Mouse (Mus musculus) gastrocnemius, postnatal 25 days (tissue): Measurements from ENCODE around the gene Mta3. TPM values are rescaled to one million over a fixed set of nuclear protein-coding genes. Genes with fewer than 3 reads are reported as not detected.

ENCODE experiments used
- DNase-seq: peaks from one replicate; pipeline ENCODE4 v3.0.0; 2022
- total RNA-seq, 2 experiments: library from RNA; stranded (reverse); gene quantifications; 1 replicate in 1 of 2; 2 replicates in 1 of 2; pipeline ENCODE4 v1.2.3; 2021

Mta3 gene
- total RNA-seq, 2 experiments from 2014 or later, result 8.8 to 8.9 TPM

DNA sequence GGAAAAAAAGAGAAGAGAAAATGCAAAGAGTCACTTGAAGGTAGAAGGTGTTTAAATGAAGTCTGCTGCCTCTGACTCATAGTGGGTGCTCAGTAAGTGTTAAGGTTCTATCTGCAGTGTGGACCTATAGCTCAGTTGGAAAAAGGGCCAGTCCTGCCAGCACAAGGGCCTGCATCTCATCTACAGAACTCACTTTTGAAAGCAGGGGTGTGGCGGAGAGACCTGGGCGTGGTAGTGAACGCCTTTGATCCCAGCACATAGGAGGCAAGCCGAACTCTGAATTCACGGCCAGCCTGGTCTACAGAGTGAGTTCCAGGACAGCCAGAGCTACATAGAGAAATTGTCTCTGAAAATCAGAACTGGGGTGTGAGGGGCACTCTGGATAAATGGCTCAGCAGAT, 104.3 kb downstream of the Mta3 start:
- DNase-seq, result no peak

DNA sequence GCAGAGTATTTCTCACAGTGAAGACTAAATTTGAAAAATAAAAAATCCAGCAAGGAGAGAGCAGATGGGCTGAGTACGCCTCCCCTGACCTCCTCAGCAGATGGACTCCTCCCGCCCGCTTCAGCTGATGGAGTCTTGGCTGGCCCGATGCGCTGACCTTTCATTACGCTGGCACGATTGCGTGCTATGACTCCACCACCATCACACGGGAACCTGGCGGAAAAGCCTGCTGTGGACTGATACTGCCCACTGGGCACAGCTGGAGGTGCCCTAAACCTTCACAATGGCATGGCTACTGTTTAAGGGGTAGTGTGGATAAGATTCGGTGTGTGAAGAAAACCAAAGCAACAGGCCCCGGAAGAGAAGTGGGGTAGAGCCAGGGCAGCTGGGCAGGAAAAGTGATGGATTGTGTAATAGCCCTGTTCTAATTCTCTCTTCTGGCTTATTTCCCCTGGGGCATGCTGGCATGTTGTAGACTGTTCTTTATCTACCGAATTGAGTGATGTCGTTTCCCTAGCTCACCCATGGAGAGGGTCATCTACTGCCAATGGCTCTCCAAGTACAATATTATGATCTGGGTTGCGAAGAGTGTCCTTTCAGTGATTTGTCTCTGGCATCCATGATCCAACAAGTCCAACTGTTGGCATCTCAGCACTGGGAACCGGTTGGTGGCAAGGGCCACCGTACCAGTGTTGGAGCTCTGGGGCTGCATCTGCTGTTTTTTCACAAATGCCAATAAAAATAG, 106.4 kb downstream of the Mta3 start:
- DNase-seq, result no peak

DNA sequence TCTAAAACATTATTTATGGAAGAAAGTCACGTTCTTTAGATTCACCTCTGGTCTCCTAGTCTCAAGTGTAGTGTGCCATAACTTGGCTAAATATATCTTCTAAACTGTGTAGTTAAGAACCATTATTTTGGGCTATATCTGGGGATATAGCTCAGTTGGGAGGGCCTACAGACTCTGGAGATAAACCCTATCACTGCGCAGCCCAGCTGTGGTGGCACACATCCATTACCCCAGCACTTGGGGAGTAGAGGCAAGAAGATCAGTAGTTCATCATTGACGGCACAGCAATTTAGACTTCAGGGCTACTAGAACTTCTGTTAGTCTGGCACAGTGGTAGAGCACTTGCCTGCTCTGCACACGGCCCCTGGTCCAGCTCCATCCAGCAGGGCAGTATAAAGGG, 107.1 kb downstream of the Mta3 start:
- no peak for DNase-seq

DNA sequence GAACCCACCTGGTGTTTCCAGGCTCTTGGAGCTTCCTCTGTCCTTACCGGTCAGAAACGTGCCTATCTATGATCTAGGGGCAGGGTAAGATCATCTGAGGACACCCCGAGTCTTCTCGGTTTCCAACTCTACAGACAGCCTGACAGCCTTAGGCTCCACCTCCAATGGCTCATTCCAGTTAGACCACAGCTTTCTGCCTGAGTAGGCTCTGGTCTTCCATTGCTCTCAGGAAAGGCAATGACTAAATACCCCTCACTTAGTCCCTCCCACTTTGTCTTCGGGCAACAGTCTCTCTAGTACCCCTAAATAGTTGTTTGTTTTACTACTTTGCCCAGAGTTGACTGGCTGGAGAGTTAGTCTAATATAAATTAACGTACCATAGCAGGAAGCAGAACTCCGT, 111.0 kb downstream of the Mta3 start:
- no peak for DNase-seq

DNA sequence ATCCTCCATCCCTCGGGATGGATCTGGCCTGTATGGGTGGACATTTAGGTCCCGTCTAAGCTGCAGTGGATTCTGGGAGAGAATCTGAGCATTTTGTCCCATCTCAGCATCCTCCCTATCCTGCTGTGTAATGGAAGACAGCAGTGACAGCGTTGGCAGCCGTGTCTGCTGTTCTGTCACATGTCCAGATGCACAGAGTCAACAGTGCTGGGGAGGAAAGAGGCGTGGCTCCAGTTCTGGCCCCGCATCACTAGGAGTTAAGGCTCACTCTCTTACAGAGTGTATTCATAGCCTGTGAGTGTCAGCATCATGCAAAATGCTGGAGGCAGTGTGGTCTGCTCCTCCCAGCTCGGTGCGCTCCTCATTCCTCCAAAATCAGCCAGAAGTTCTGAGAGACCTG, 113.5 kb downstream of the Mta3 start:
- no peak for DNase-seq

DNA sequence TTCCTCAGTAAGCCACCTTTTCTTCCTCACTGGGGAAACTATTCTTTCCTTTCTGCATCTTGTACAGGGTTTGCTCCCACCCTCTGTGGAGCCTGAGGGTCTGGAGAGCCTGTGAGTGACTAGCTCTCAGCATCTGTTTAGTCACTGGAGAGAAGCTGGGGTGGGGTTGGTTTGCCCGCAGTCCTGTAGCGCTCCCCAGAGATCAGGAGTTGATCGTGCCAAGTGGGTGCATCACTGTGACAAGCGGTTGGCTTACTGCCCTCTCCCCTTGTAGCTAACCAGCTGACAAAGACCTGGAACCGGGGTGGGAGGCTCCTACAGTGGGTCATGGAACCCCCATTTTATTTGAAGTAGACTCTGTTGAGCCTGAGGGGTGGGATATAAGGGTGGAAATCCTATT, 114.7 kb downstream of the Mta3 start:
- DNase-seq, result no peak

DNA sequence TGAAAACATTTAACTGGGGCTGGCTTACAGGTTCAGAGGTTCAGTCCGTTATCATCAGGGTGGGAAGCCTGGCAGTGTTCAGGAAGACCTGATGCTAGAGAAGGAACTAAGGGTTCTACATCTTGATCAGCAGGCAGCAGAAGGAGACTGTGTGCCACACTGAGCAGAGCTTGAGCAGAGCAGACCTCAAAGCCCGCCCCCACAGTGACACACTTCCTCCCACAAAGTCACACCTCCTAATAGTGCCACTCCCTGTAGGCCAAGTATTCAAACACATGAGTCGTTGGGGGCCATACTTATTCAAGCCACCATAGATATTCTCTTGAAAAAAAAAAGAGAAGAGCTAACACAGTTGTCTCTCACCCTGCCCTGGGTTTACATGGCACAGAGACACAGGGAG, 115.9 kb downstream of the Mta3 start:
- DNase-seq, result no peak

DNA sequence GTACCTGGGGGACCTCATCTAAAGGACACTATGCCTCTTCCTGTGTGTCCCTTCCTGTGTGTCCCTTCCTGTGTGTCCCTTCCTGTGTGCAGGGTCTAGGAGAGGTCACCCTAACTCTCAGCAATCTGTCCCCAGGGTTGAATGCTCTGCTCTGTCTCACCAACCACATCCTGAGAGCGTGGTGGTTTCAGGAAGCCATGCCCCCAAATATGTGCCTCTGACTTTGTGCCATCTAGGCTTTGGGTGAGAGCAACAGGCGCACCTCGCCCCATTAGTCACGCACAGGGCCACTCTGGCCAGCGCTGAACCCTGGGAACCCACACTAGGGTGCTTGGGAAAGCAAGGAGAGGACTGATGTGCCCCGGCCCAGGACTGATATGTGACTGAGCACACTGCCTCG, 117.9 kb downstream of the Mta3 start:
- no peak for DNase-seq

DNA sequence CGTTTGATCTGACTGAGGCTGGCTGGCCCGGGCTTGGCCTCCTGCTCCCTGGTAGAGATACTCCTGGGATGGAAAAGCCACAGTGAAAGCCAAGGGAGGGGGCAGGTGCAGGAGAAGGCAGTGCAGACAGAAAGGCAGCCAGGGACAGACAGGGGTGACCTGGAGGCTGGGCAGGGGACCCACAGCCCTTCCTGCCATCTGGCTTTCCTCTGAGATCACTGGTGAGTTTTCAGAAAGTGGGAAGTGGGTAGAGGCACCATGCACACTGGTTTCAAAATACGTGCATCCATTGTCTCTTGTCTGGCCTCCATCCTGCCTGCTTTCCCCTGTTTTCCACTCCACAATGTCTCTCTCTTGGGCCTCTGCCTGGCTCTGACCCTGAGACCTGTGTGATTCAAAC, 123.4 kb downstream of the Mta3 start:
- DNase-seq, result no peak

DNA sequence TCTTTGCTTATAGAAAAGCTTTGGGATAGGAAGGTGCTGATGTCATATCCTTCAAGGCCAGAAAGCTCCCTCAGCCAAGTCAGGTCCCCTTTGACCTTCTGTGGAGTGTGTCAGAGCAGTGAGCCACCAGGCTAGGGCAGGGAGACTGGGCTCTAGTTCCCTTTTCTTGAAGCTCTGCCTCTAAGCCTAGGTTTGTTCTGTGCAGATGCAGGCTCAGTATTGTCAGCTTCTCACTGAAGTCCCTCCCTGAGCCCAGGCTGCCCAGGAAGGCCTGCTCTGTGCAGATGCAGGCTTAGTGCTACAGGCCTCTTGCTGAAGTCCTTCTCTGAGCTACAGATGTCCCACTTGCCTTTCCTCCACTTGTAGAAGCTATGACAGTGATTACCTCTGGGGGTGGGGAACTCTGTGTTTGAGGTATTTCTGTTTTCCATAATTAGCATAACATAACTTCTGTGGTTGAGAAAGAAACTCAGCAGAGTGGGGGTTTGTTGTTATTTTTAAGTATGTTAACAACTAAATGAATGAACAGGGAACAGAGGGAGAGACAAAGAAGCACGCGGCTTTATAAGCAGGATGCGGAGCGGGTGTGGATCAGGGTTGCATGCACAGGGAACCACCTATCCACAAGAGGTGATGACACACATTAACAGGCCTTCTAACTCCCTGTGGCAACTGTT, 124.8 kb downstream of the Mta3 start:
- DNase-seq, result no peak

DNA sequence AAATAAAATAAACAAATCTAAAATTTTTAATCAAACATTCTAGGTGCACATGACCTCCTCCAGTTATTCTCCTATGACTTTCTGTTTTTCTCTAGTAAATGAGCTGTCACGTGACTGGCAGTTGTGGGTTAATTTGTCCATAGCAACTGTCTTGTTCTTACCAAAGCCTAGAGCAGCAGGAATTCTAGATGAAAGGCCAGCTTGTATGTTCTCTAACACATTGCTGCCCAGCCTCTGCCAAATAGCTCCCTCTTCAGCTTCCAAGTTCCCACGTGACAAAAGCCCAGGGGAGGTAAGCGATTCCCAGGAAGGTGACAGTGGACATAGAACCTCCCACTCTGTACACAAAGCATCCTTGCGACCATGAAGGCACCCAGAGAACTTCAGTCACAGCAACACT, 128.2 kb downstream of the Mta3 start:
- DNase-seq, result no peak

DNA sequence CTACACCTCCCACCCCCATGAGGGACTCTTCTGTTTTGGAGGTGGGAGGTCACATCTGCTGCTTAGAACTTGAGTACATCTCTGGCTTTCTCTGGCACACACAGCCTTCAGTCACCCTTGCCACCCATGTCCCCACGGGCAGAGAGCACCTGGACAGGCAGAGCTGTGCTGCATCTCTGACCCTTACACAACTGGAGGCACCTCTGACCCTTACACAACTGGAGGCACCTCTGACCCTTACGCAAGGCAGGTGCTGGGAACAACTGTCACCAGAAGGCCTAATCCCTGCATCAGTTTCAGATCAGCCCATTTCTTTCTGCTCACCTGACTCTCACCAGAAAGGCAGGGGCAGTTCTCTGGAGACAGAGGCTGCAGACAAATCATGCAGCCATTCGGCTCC, 130.1 kb downstream of the Mta3 start:
- no peak for DNase-seq

DNA sequence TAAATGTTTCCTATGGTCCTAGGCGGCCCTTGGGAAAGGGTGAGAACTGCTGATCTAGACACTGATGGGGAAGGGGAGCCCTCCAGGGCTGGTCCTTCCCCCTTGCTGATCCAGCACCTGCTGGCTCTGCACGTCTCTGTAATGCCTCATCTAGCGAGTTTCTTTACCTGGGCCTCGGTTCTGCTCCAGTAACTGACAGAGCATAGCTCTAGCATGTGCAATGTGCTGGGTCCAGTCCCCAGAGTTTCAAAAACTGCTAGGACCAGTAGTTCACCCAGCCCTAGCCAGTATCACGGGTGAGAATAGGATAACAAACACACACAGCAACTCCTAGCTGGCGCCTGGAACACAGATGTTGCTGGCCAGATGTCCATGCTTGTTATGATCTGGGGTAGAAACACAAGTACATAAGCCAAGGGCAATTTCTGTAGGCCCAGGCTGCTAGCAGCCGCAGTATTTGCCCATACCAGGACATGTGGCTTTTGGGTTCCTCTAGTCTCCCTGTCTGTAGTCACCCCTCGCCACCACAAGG, 131.8 kb downstream of the Mta3 start:
- no peak for DNase-seq

DNA sequence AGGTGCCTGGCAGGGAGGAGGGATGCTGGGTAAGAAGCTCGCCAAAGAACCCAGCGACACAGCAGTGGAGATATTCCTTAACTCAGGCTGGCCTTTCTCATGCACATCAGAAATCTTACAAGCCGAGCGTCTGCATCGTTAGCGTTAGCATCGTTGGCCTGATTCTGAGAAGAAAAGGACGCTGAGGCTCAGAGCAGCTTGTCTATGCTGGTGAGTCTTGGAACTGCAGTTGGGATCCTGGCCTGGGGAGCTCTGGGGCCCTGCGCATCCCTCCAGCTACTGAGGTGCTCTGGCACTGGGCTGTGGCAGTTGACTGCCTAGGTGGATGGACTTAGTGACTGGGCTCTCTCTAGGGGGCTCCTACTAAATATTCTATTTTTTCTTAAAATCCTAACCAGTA, 133.2 kb downstream of the Mta3 start:
- no peak for DNase-seq

DNA sequence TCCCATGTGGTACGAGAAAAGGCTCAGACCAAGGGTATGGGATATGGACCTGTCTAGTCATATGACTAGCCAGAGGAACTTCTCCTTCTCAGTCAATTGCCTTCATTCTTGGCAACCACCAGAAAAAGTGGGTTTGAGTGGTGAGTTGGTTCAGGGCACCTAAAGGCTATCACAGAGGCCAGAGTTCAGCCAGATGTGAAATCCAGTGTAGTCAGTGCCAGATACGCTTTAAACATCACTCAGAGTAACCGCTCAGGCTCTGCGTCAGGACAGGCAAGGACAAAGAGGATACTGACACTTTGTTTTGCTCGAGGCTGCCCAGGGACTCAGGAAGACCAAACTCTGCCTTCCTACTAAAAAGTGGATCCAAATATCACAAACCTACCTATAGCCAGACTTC, 135.0 kb downstream of the Mta3 start:
- no peak for DNase-seq

DNA sequence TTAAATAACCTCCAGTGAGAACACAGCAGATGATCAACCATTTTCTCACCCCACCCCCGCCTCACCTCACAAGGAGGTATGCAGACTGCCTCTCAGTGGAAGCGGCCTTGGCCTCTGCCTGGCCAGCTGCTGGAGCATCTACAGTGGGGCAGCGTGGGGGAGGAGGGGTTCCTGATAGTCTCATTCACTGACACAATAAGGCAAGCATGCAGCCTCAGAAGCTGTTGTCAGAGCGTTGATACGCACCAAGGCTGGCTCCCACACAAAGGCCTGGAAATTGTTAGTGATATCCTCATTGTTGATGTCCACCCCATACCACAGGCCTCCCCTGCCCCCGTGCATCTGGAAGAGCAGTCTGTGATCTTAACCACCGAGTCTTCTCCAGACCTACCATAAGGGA, 137.8 kb downstream of the Mta3 start:
- no peak for DNase-seq

DNA sequence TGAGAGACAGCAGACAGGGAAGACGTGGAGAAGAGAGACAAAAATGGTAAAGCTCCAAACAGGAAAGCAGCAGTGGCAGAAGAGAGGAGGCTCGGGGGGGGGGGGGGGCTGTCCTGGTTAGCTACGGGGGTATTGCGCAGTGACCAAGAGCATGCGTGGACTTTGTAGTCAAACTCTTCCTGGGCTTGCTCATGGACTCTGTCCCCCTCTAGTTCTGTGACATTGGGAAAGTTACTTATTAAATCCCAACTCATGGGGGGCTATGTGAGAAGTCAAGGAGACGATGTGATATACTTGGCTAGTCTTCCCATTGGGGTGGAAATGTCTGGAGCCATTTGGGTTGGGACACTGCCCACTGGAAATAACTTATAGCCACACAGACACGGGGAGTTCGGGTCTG, 139.6 kb downstream of the Mta3 start:
- DNase-seq, result no peak

DNA sequence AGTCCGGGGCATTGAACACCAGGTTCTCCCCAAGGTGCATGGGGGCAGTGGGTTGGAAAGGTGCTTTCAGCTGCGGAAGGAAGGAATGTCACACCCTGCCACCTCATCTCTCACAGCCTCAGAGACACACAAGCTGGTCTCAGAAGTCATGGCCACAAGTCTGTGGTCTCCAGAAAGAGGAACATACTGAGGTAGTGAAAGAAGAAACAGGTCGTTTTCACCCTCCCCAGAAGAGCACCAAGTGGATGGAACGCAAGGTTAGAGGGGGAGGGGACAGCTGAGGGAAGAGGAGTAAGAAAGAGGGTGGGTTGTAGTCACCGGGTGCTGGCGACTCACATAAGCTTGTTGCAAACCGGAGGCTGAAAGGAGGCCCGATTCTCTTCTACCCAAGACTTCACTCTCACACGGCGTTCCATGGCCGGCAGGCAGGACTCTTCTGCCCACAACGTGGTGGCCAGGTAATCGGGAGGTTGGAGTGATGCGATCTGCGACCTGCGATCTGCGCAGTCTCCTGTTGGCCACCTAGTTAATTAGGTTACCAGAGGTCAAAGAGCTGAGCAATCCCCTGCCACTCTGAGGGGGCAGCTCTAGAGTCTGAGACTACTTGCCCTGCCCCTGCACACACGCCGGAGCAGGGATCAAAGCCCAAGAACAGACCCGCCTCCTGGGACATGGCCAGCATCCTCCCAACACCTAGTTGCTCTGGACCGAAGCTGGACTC, 140.5 kb downstream of the Mta3 start:
- no peak for DNase-seq

DNA sequence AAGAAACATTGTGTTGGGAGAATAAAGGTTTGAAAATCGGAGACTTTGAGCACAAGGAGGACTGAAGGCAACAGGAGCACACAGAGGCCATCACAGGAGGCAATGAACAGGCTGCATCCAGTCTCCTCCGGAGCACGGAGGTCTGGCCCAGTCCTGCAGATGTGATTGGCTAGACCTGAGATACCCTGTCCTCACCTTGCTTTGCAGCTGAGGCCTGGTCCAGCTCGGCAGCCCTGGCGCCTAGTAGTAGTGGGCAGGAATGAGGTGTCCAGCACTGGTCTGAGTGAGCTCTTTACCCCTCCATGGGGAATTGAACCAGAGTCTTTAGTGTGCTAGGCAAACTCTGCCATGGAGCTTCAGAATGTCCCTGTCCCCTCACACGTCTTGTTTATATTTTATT, 141.1 kb downstream of the Mta3 start:
- DNase-seq, result no peak

DNA sequence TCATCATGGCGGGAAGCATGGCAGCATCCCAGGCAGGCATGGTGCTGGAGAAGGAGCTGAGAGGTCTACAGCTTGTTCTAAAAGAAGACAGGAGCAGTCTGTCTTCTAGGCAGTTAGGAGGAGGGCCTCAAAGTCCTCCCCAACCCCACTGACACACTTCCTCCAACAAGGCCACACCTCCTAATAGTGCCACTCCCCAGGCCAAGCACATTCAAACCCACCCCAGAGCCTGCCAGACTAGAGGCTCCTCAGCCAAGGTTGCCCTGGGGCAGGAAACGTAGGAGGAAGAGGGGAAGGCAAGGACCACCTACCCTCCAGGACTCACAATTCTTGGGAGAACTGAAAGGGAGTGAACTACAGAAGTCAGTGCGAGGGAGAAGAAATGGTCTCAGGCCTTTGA, 141.9 kb downstream of the Mta3 start, which contains the start of gene Haao:
Gene Haao (minus strand): TSS at position 149 of the 400 bp plus-strand sequence.
- DNase-seq, result no peak

DNA sequence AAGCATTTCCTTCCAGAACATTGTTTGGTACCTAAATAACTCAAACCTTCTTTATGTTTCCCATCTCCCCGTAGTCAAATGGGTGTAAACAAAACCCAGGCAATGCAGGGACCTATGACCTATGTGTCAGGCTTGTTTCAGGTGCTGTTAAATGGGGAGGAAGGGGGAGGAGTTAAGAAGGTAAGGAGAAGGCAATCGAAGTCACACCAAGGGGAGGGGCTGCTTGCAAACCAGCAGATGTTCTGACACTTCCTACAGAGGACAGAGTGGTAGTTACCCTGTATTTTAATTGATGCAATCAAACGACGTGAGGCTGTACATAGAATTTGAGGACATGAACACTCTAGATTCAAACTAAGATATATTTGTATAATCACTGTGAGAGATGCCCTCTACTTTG, 142.5 kb downstream of the Mta3 start:
- no peak for DNase-seq

DNA sequence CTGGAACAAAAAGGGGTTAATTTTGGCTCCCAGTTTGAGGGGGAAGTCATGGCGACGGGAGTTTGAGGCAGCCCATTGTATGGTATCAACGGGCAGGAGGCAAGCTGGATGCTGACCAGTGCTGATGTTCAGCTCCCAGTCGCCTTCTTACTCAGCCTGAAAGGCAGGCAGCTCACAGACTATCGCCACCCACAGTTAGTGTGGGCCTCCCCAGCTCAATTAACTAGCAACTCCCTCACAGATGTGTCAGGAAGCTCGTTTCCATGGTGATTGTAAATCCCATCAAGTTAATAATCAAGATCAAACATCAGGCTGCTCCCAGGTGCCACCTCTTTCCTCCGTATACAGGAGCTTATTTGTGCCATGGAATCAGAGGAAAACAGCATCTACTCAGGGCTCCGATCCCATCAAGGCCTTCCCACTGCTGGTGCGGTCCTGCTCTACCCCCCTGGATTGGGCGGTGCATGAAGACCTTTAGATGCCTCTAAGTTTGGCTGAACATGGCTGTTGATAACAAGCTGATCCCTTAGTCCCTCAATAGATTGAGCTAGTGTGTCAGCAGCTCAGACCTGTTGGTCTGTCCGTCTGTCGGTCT, 143.2 kb downstream of the Mta3 start:
- DNase-seq, result no peak

DNA sequence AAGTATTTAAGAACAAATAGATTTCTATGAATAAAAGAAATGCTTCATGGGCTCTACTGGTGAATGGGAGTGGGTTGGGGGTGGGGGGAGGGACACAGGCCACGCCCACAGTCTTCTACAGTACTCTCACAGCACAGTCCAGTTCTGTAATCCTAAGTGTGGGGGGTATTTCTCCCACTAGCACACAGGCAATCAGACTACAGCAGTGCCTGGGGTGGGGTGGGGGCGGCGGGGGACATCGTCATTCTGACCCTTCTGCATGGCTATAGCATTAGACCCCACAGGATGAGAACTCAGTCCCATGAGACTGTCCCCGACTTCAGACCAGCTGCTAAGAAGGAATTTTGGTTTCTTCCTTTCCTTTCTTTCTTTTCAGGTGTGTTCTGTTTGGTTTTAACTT, 143.8 kb downstream of the Mta3 start:
- DNase-seq, result no peak
